Mouse (Mus musculus): ENCODE results near the gene Acadm.

The Acadm gene

GRCm38 (mm10) chr3:153941613-153942012 lies 2.8 kb downstream of the Acadm start:
- DNase-seq (ENCODE audit: low read depth, low spot score), result no peak

- no peak for DNase-seq (ENCODE audit: low read depth, low spot score)
These were observed 3.9 kb downstream of the Acadm start for GRCm38 (mm10) chr3:153940486-153940885.

GRCm38 (mm10) chr3:153940021-153940420 lies 4.4 kb downstream of the Acadm start:
- no peak for DNase-seq (ENCODE audit: low read depth, low spot score)

DNA sequence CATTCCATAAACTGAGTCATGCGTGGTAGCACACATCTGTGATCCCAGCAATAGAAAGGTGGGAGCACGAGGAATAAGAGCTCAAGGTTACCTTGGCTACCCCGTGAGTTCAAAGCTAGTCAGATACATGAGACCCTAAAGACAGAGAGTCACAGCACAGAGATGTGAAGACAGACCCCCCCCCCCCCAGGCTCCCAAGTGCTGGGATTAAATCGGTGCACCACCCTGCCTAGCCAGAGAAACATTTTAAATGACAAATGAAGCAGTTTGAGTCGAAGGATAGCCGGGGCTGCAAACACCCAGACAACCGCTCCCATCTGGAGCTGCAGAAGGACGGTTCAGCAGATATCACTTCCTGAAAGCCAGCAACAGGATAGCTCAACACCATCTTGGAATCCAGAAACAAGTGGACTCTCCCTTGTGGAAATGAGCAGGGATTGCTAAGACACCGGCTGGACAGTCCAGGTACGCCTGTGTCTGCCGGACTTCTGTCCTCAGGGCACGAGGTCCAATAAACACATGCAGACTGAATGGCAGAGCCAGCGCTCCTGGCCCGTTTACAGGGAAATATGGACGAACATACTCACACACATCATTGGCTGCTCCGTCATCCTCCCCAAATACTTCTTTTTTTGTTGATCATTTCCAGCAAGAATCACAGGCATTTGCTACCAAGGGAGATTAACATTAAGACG lies 7.2 kb downstream of the Acadm start:
- DNase-seq (ENCODE audit: low read depth, low spot score), result no peak

- DNase-seq (ENCODE audit: low read depth, low spot score), result peak; percentile 56
These were observed 8.6 kb downstream of the Acadm start for GRCm38 (mm10) chr3:153935878-153936277.

GRCm38 (mm10) chr3:153932461-153932860 lies 12.0 kb downstream of the Acadm start:
- DNase-seq (ENCODE audit: low read depth, low spot score), result no peak

GRCm38 (mm10) chr3:153929526-153929925 lies 14.9 kb downstream of the Acadm start:
- DNase-seq (ENCODE audit: low read depth, low spot score), result no peak

- no peak for DNase-seq (ENCODE audit: low read depth, low spot score)
These were observed 18.1 kb downstream of the Acadm start for GRCm38 (mm10) chr3:153926333-153926732.

DNA sequence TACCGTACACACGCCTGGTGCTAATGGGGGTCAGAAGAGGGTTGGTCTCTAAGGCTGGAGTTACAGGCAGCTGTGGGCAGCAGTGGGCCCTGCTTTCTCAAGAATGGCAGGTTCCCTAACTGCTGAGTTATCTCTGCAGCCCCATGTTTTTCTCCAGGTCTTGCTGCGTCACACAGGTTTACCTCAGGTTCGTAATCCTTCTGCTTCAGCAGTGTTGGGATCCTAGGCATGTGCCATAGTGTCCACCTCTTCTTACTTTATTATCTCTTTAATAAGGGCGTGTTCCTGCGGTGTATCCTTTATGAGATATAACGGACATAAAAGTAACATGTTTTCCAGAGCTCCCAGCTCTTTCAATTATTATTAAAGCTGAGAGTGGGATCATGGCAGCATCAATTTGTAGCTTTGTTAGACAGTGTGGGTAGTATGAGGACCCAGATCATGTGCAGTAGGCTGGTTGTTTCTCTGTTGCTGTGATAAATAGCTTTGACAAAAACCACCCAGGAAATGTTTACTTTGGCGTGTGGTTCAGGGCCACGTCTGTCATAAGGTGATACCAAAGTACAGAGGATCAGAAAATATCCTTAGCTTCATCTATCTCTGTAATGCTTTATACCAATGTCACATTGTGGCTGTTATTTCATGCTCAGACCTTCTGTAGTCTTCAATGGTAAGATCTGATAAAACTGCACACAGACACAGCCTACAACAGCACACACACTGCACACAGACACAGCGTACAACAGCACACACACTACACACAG lies 23.1 kb downstream of the Acadm start:
- no peak for DNase-seq (ENCODE audit: low read depth, low spot score)

DNA sequence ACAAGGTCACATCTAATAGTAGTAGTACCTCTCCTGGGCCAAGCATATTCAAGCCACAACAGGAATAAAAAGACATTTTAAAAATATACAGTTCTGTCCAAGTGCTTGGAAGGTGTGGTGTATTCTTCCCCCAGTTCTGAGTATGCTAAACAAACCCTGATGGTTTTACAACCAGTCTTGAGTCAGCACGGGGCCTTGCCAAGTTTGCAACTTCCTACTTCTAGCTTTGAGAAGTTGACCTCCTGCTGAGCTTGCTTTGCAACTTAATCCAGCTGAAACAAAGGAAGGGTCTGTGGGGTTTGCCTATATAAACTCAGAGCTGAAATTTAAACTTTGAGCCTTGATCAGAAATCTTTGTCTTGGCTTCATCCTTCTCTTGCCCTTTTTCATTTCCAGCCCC lies 27.2 kb downstream of the Acadm start:
- DNase-seq (ENCODE audit: low read depth, low spot score), result peak; percentile 41

DNA sequence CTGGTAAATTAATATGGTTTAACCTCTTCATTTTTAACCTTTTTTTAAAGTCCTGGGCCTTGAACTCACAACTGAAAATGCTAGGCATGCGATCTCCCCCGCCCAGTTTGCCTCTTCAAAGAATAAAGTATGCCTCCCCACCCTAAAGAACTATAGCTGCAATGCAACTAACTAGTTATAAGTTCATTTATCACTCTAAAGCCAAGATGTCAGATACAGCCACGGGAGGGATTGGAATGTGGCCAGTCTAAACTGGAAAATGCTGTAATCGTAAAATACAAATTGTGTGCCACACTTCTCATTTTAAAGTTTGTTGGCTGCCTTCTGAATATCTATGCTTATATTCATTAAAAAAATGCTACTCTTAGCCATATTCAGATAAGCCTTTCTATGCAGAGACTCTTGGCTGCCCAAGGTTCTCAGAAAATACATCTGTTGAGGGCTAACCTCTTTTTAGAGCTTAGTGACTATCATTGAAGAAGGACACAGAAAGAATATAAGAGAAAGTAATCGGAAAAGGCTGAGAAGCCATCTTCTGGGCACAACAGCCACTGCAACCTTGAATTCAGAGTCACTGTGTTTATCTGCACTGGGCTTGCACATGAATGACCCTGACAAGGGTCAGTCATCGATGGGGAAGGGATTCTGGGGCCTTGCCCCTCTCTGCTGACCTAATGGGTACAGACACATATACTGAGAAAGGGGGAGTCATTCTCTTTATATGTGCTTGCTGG lies 30.8 kb downstream of the Acadm start:
- peak; percentile 15 for DNase-seq (ENCODE audit: low read depth, low spot score)

- DNase-seq (ENCODE audit: low read depth, low spot score), result peak; percentile 98
These were observed 31.6 kb downstream of the Acadm start, which contains the start of gene Rabggtb for GRCm38 (mm10) chr3:153912546-153913509. Gene Rabggtb (minus strand): TSS chr3:153913009.

- peak; percentile 18 for DNase-seq (ENCODE audit: low read depth, low spot score)
These were observed 32.5 kb downstream of the Acadm start for GRCm38 (mm10) chr3:153911882-153912440.

- peak; percentile 32 for DNase-seq (ENCODE audit: low read depth, low spot score)
These were observed 33.1 kb downstream of the Acadm start for GRCm38 (mm10) chr3:153911197-153911881.

- DNase-seq (ENCODE audit: low read depth, low spot score), result no peak
These were observed 33.9 kb downstream of the Acadm start for GRCm38 (mm10) chr3:153910489-153910888.

- no peak for DNase-seq (ENCODE audit: low read depth, low spot score)
These were observed 35.5 kb downstream of the Acadm start for GRCm38 (mm10) chr3:153908919-153909318.

GRCm38 (mm10) chr3:153906136-153906871 lies 38.1 kb downstream of the Acadm start, which contains the start of gene Msh4:
Gene Msh4 (minus strand): TSS chr3:153906138.
- DNase-seq (ENCODE audit: low read depth, low spot score), result no peak

- DNase-seq (ENCODE audit: low read depth, low spot score), result no peak
These were observed 38.9 kb downstream of the Acadm start for GRCm38 (mm10) chr3:153905251-153906135.

All from brain, adult 2 months (tissue).